Mouse (Mus musculus) heart, postnatal 14 days (tissue): ENCODE measurements around the gene Cga. TPM values are rescaled to one million over a fixed set of nuclear protein-coding genes. Genes with fewer than 3 reads are reported as not detected.

Experiments
- total RNA-seq, 2 experiments: library from RNA; stranded (reverse); gene quantifications; 2 replicates each; pipeline ENCODE4 v1.2.3; 2021

The Cga gene
- total RNA-seq, 2 experiments from 2014 or later = not detected

Other genes starting within 250 kb of the Cga start
- 10 to 100 TPM; 14.7 to 18.5 TPM for gene Slc35a1, start 206.3 kb upstream of the Cga start, total RNA-seq
- under 1 TPM; 0.17 to 0.79 TPM for gene Cfap206, start 163.6 kb upstream of the Cga start, total RNA-seq
- gene Gm136, start 137.5 kb upstream of the Cga start, total RNA-seq = not detected
- 10 to 100 TPM; 43.9 to 48.8 TPM for gene Smim8, start 115.4 kb upstream of the Cga start, total RNA-seq
- gene Zfp292, start 10.8 kb upstream of the Cga start, total RNA-seq = 10 to 100 TPM; 17.3 to 17.5 TPM